Mouse (Mus musculus): ENCODE data around the gene Mkln1. TPM values are rescaled to one million over a fixed set of nuclear protein-coding genes. Genes with fewer than 3 reads are reported as not detected.

Mkln1 gene
- total and polyA plus RNA-seq, 2 experiments from 2014 or later = 93.5 to 119 TPM

GRCm38 (mm10) chr6:31425428-31425827, 26.9 kb downstream of the Mkln1 start:
- ATAC-seq (no peak), DNase-seq (no peak)
- TF ChIP-seq CTCF (IDR thresholded peaks at IDR 0.05; ENCODE audit: low read depth) = no peak
- H3K27me3 ChIP-seq (ENCODE audit: insufficient read depth, low read length) = no peaks in the 10 kb centered on the region
- no peaks in the 10 kb centered on the region for H3K4me1 ChIP-seq (ENCODE audit: insufficient read depth)
- no peaks in the 10 kb centered on the region for H3K9me3 ChIP-seq (ENCODE audit: low read length)
- H3K27ac ChIP-seq (ENCODE audit: low read depth, low read length) = no peak overlapping the region
- H3K9ac ChIP-seq = no peak overlapping the region
- 96% methylated on average over 3 of the region's 3 CpGs for WGBS
- no peak overlapping the region for H3K4me3 ChIP-seq (ENCODE audit: low read depth, low read length)
- no peak overlapping the region for H3K4me2 ChIP-seq (ENCODE audit: low read depth)
- H3K36me3 ChIP-seq (ENCODE audit: insufficient read depth) = no peaks in the 10 kb centered on the region; the same call in 1 of the 2 replicates

GRCm38 (mm10) chr6:31437264-31437663, 38.7 kb downstream of the Mkln1 start:
- DNase-seq (no peak), ATAC-seq (no peak)
- 95% methylated on average over 2 of the region's 2 CpGs for WGBS
- Histone ChIP-seq H3K27ac (ENCODE audit: low read depth, low read length) (no peak overlapping the region), H3K36me3 (ENCODE audit: insufficient read depth) (peaks cover 14% of the 10 kb centered on the region), H3K4me3 (ENCODE audit: low read depth, low read length) (no peak overlapping the region), H3K27me3 (ENCODE audit: insufficient read depth, low read length) (no peaks in the 10 kb centered on the region), H3K4me2 (ENCODE audit: low read depth) (no peak overlapping the region), H3K9me3 (ENCODE audit: low read length) (no peaks in the 10 kb centered on the region), H3K9ac (no peak overlapping the region), H3K4me1 (ENCODE audit: insufficient read depth) (no peaks in the 10 kb centered on the region)
- no peak for TF ChIP-seq CTCF (IDR thresholded peaks at IDR 0.05; ENCODE audit: low read depth)

GRCm38 (mm10) chr6:31445258-31445657, 46.7 kb downstream of the Mkln1 start:
- Histone ChIP-seq H3K9me3 (ENCODE audit: low read length) (no peaks in the 10 kb centered on the region), H3K27me3 (ENCODE audit: insufficient read depth, low read length) (no peaks in the 10 kb centered on the region), H3K4me1 (ENCODE audit: insufficient read depth) (no peaks in the 10 kb centered on the region), H3K4me2 (ENCODE audit: low read depth) (no peak overlapping the region), H3K9ac (no peak overlapping the region), H3K27ac (ENCODE audit: low read depth, low read length) (no peak overlapping the region), H3K4me3 (ENCODE audit: low read depth, low read length) (no peak overlapping the region), H3K36me3 (ENCODE audit: insufficient read depth) (peaks cover 9% of the 10 kb centered on the region; the same call in 1 of the 2 replicates)
- 90% methylated on average over 1 of the region's 1 CpGs for WGBS
- DNase-seq = no peak
- TF ChIP-seq CTCF (IDR thresholded peaks at IDR 0.05; ENCODE audit: low read depth) = no peak
- ATAC-seq = no peak

GRCm38 (mm10) chr6:31453735-31454134, 55.2 kb downstream of the Mkln1 start:
- peak; percentile 72 for DNase-seq
- peak; percentile 70 for ATAC-seq
- H3K4me2 ChIP-seq (ENCODE audit: low read depth) = no peak overlapping the region
- H3K27me3 ChIP-seq (ENCODE audit: insufficient read depth, low read length) = no peaks in the 10 kb centered on the region
- no peaks in the 10 kb centered on the region for H3K9me3 ChIP-seq (ENCODE audit: low read length)
- no peaks in the 10 kb centered on the region for H3K4me1 ChIP-seq (ENCODE audit: insufficient read depth)
- H3K9ac ChIP-seq = no peak overlapping the region
- no peak overlapping the region for H3K27ac ChIP-seq (ENCODE audit: low read depth, low read length)
- H3K4me3 ChIP-seq (ENCODE audit: low read depth, low read length) = no peak overlapping the region
- TF ChIP-seq CTCF (IDR thresholded peaks at IDR 0.05; ENCODE audit: low read depth) = peak; percentile 77
- peaks cover 17% of the 10 kb centered on the region; the same call in 1 of the 2 replicates for H3K36me3 ChIP-seq (ENCODE audit: insufficient read depth)

GRCm38 (mm10) chr6:31455376-31455775, 56.8 kb downstream of the Mkln1 start:
- no peak overlapping the region for H3K27ac ChIP-seq (ENCODE audit: low read depth, low read length)
- H3K36me3 ChIP-seq (ENCODE audit: insufficient read depth) = peaks cover 17% of the 10 kb centered on the region
- no peak overlapping the region for H3K4me2 ChIP-seq (ENCODE audit: low read depth)
- no peak for DNase-seq
- no peaks in the 10 kb centered on the region for H3K4me1 ChIP-seq (ENCODE audit: insufficient read depth)
- no peak for ATAC-seq
- WGBS = 42% methylated on average over 2 of the region's 2 CpGs
- H3K9ac ChIP-seq = no peak overlapping the region
- no peaks in the 10 kb centered on the region for H3K9me3 ChIP-seq (ENCODE audit: low read length)
- no peaks in the 10 kb centered on the region for H3K27me3 ChIP-seq (ENCODE audit: insufficient read depth, low read length)
- no peak for TF ChIP-seq CTCF (IDR thresholded peaks at IDR 0.05; ENCODE audit: low read depth)
- no peak overlapping the region for H3K4me3 ChIP-seq (ENCODE audit: low read depth, low read length)

- 71% methylated on average over 1 of the region's 1 CpGs for WGBS
- H3K4me3 ChIP-seq (ENCODE audit: low read depth, low read length) = no peak overlapping the region
- H3K27ac ChIP-seq (ENCODE audit: low read depth, low read length) = no peak overlapping the region
- no peak for DNase-seq
- H3K9ac ChIP-seq = no peak overlapping the region
- H3K27me3 ChIP-seq (ENCODE audit: insufficient read depth, low read length) = no peaks in the 10 kb centered on the region
- no peak for ATAC-seq
- no peak for TF ChIP-seq CTCF (IDR thresholded peaks at IDR 0.05; ENCODE audit: low read depth)
- H3K36me3 ChIP-seq (ENCODE audit: insufficient read depth) = peaks cover 17% of the 10 kb centered on the region
- no peaks in the 10 kb centered on the region for H3K9me3 ChIP-seq (ENCODE audit: low read length)
- no peak overlapping the region for H3K4me2 ChIP-seq (ENCODE audit: low read depth)
- H3K4me1 ChIP-seq (ENCODE audit: insufficient read depth) = no peaks in the 10 kb centered on the region
Observed at GRCm38 (mm10) chr6:31456988-31457387, 58.5 kb downstream of the Mkln1 start.

GRCm38 (mm10) chr6:31469431-31469830, 70.9 kb downstream of the Mkln1 start:
- no peaks in the 10 kb centered on the region for H3K4me1 ChIP-seq (ENCODE audit: insufficient read depth)
- ATAC-seq = no peak
- H3K4me2 ChIP-seq (ENCODE audit: low read depth) = no peak overlapping the region
- H3K9me3 ChIP-seq (ENCODE audit: low read length) = no peaks in the 10 kb centered on the region
- no peak overlapping the region for H3K27ac ChIP-seq (ENCODE audit: low read depth, low read length)
- no peak for DNase-seq
- 89% methylated on average over 6 of the region's 6 CpGs for WGBS
- no peak for TF ChIP-seq CTCF (IDR thresholded peaks at IDR 0.05; ENCODE audit: low read depth)
- H3K36me3 ChIP-seq (ENCODE audit: insufficient read depth) = no peaks in the 10 kb centered on the region
- no peak overlapping the region for H3K4me3 ChIP-seq (ENCODE audit: low read depth, low read length)
- no peak overlapping the region for H3K9ac ChIP-seq
- no peaks in the 10 kb centered on the region for H3K27me3 ChIP-seq (ENCODE audit: insufficient read depth, low read length)

- Histone ChIP-seq H3K9me3 (ENCODE audit: low read length) (no peaks in the 10 kb centered on the region), H3K4me1 (ENCODE audit: insufficient read depth) (no peaks in the 10 kb centered on the region), H3K4me2 (ENCODE audit: low read depth) (no peak overlapping the region), H3K27ac (ENCODE audit: low read depth, low read length) (no peak overlapping the region), H3K36me3 (ENCODE audit: insufficient read depth) (peaks cover 11% of the 10 kb centered on the region; the same call in 1 of the 2 replicates), H3K27me3 (ENCODE audit: insufficient read depth, low read length) (no peaks in the 10 kb centered on the region), H3K4me3 (ENCODE audit: low read depth, low read length) (no peak overlapping the region), H3K9ac (no peak overlapping the region)
- TF ChIP-seq CTCF (IDR thresholded peaks at IDR 0.05; ENCODE audit: low read depth) = peak; percentile 25; the same call in 1 of the 2 replicates
- 73% methylated on average over 4 of the region's 4 CpGs for WGBS
- DNase-seq (no peak), ATAC-seq (no peak)
Observed at GRCm38 (mm10) chr6:31478221-31478620, 79.7 kb downstream of the Mkln1 start.

All from forebrain, postnatal 0 days (tissue).